Mouse (Mus musculus): ENCODE measurements around the gene Gm45713. TPM values are rescaled to one million over a fixed set of nuclear protein-coding genes. Genes with fewer than 3 reads are reported as not detected.
A peak's percentile ranks its signal among the peaks of the same experiment; 100 is the strongest.
"Not testable (repeated sequence)": the region's sequence is repeated elsewhere in the genome, so short reads cannot be mapped to it uniquely, and the experiment has no call there.

Gm45713 gene
- total and polyA plus RNA-seq, 3 experiments: 0.80 to 4.5 TPM; not detected in 1

- Histone ChIP-seq H3K79me2 (replicated peaks; ENCODE audit: control insufficient read depth, insufficient read depth, low read length) (no peaks in the 10 kb centered on the region; the same call in 1 of the 2 replicates), H3K4me3 (peak overlapping the region; percentile 92), H3K36me3 (ENCODE audit: control insufficient read depth, insufficient read depth, low read length) (peaks cover 15% of the 10 kb centered on the region), H3K27me3 (ENCODE audit: control insufficient read depth, insufficient read depth, low read length) (no peaks in the 10 kb centered on the region), H3K27ac (peak overlapping the region; percentile 97; the same call in 1 of the 2 replicates), H3K9ac (ENCODE audit: low read depth, low read length) (peak overlapping the region; percentile 95; the same call in 1 of the 2 replicates), H3K4me1 (ENCODE audit: control insufficient read depth, insufficient read depth, low read length) (peaks cover 9% of the 10 kb centered on the region)
- intact Hi-C loops (cut with DNase I): no loop called here
- TF ChIP-seq POLR2A (IDR thresholded peaks at IDR 0.05; ENCODE audit: insufficient read depth, low read depth, low read length) (no peak), CTCF (IDR thresholded peaks at IDR 0.05) (peak; percentile 34)
- no peak for DNase-seq
- 25% methylated on average over 21 of the region's 21 CpGs for WGBS
Measured at GRCm38 (mm10) chr7:45126844-45127699, 9.0 kb downstream of the Gm45713 start.

GRCm38 (mm10) chr7:45126147-45126843 is 9.7 kb downstream of the Gm45713 start:
- Histone ChIP-seq H3K79me2 (replicated peaks; ENCODE audit: control insufficient read depth, insufficient read depth, low read length) (no peaks in the 10 kb centered on the region; the same call in 1 of the 2 replicates), H3K4me1 (ENCODE audit: control insufficient read depth, insufficient read depth, low read length) (peaks cover 12% of the 10 kb centered on the region), H3K36me3 (ENCODE audit: control insufficient read depth, insufficient read depth, low read length) (peaks cover 17% of the 10 kb centered on the region), H3K9ac (ENCODE audit: low read depth, low read length) (no peak overlapping the region), H3K27ac (no peak overlapping the region), H3K4me3 (no peak overlapping the region), H3K27me3 (ENCODE audit: control insufficient read depth, insufficient read depth, low read length) (no peaks in the 10 kb centered on the region)
- 75% methylated on average over 17 of the region's 17 CpGs for WGBS
- TF ChIP-seq CTCF (IDR thresholded peaks at IDR 0.05): no peak
- no peak for TF ChIP-seq EP300 (IDR thresholded peaks at IDR 0.05; ENCODE audit: insufficient read depth, low read depth, low read length)
- TF ChIP-seq POLR2A (IDR thresholded peaks at IDR 0.05; ENCODE audit: insufficient read depth, low read depth, low read length): no peak
- intact Hi-C loops (cut with DNase I): no loop called here
- DNase-seq: no peak

- H3K4me3 ChIP-seq; H3K27ac ChIP-seq; H3K9ac ChIP-seq (ENCODE audit: low read depth, low read length); DNase-seq; H3K27me3 ChIP-seq (ENCODE audit: control insufficient read depth, insufficient read depth, low read length); intact Hi-C loops (cut with DNase I); H3K79me2 ChIP-seq (replicated peaks; ENCODE audit: control insufficient read depth, insufficient read depth, low read length): not testable (repeated sequence)
- H3K36me3 ChIP-seq (ENCODE audit: control insufficient read depth, insufficient read depth, low read length): peaks cover 17% of the 10 kb centered on the region
- H3K4me1 ChIP-seq (ENCODE audit: control insufficient read depth, insufficient read depth, low read length): peaks cover 15% of the 10 kb centered on the region
- WGBS: 86% methylated on average over 5 of the region's 5 CpGs
Measured at GRCm38 (mm10) chr7:45125649-45126048, 10.4 kb downstream of the Gm45713 start.

- H3K79me2 ChIP-seq (replicated peaks; ENCODE audit: control insufficient read depth, insufficient read depth, low read length): no peaks in the 10 kb centered on the region; the same call in 1 of the 2 replicates
- no peaks in the 10 kb centered on the region for H3K27me3 ChIP-seq (ENCODE audit: control insufficient read depth, insufficient read depth, low read length)
- no peak for DNase-seq
- H3K36me3 ChIP-seq (ENCODE audit: control insufficient read depth, insufficient read depth, low read length): peaks cover 17% of the 10 kb centered on the region
- TF ChIP-seq POLR2A (IDR thresholded peaks at IDR 0.05; ENCODE audit: insufficient read depth, low read depth, low read length) (peak; percentile 32; the same call in 1 of the 2 replicates), EP300 (IDR thresholded peaks at IDR 0.05; ENCODE audit: insufficient read depth, low read depth, low read length) (no peak), CTCF (IDR thresholded peaks at IDR 0.05) (no peak)
- no peak overlapping the region for H3K9ac ChIP-seq (ENCODE audit: low read depth, low read length)
- intact Hi-C loops (cut with DNase I): no loop called here
- H3K4me3 ChIP-seq: no peak overlapping the region
- 62% methylated on average over 7 of the region's 7 CpGs for WGBS
- no peak overlapping the region for H3K27ac ChIP-seq
- H3K4me1 ChIP-seq (ENCODE audit: control insufficient read depth, insufficient read depth, low read length): peaks cover 15% of the 10 kb centered on the region
Measured at GRCm38 (mm10) chr7:45125144-45125600, 10.9 kb downstream of the Gm45713 start.

- peak within 1 kb of the TSS; percentile 79 for H3K9ac ChIP-seq (ENCODE audit: low read depth, low read length)
- H3K4me1 ChIP-seq (ENCODE audit: control insufficient read depth, insufficient read depth, low read length): peaks cover 15% of the 10 kb centered on the region
- peaks cover 17% of the 10 kb centered on the region for H3K36me3 ChIP-seq (ENCODE audit: control insufficient read depth, insufficient read depth, low read length)
- H3K79me2 ChIP-seq (replicated peaks; ENCODE audit: control insufficient read depth, insufficient read depth, low read length): no peaks in the 10 kb centered on the region; the same call in 1 of the 2 replicates
- peak within 1 kb of the TSS; percentile 93 for H3K27ac ChIP-seq
- H3K27me3 ChIP-seq (ENCODE audit: control insufficient read depth, insufficient read depth, low read length): no peaks in the 10 kb centered on the region
- intact Hi-C loops (cut with DNase I): loop anchor here (5.0 kb wide), 1 partner anchor 107 kb away; the partner anchor contains the start of genes Rras and Scaf1
- peak within 1 kb of the TSS; percentile 94 for H3K4me3 ChIP-seq
- WGBS: 2% methylated on average over 59 of the region's 59 CpGs
- peak; percentile 98 to 99 for DNase-seq
- peak; percentile 89 for TF ChIP-seq EP300 (IDR thresholded peaks at IDR 0.05; ENCODE audit: insufficient read depth, low read depth, low read length)
- TF ChIP-seq POLR2A (IDR thresholded peaks at IDR 0.05; ENCODE audit: insufficient read depth, low read depth, low read length): peak; percentile 87
- peak; percentile 53 for TF ChIP-seq CTCF (IDR thresholded peaks at IDR 0.05)
Measured at GRCm38 (mm10) chr7:45124224-45125143, 11.5 kb downstream of the Gm45713 start, which contains the start of gene Rps11. Gene Rps11 (minus strand): TSS chr7:45124439.
